Mouse (Mus musculus) kidney, adult 2 months (tissue): ENCODE data around the gene Mapk10. TPM values are rescaled to one million over a fixed set of nuclear protein-coding genes. Genes with fewer than 3 reads are reported as not detected.
A peak's percentile ranks its signal among the peaks of the same experiment; 100 is the strongest.

ENCODE experiments used
- DNase-seq: peaks from one replicate; pipeline ENCODE4 v3.0.0; 2021
- H3K27ac ChIP-seq: fragments of 200-500 bp; 2 replicates; pipeline ENCODE4 v1.5.1; 2012; ENCODE audit warnings: low read depth, low read length, control low read depth, inconsistent platforms; ENCODE audit not compliant: insufficient read depth
- H3K27me3 ChIP-seq: fragments of 200-500 bp; replicated peaks from 2 replicates; pipeline ENCODE4 v1.6.1; 2012; ENCODE audit warnings: mild to moderate bottlenecking, moderate library complexity, low read length, inconsistent platforms; ENCODE audit not compliant: control insufficient read depth, insufficient read depth
- H3K36me3 ChIP-seq: fragments of 200-500 bp; 2 replicates; pipeline ENCODE4 v1.6.1; 2012; ENCODE audit warnings: mild to moderate bottlenecking, moderate library complexity, low read length, inconsistent platforms; ENCODE audit not compliant: control insufficient read depth, insufficient read depth
- H3K4me1 ChIP-seq: fragments of 200-500 bp; 2 replicates; pipeline ENCODE4 v1.6.1; 2011; ENCODE audit warnings: low read length; ENCODE audit not compliant: control insufficient read depth, insufficient read depth
- H3K4me3 ChIP-seq: fragments of 200-500 bp; 2 replicates; pipeline ENCODE4 v1.5.1; 2011; ENCODE audit warnings: mild to moderate bottlenecking, low read depth, low read length, control low read depth; ENCODE audit not compliant: insufficient read depth
- CTCF ChIP-seq: fragments of 200-500 bp; conservative IDR thresholded peaks from 2 replicates; pipeline ENCODE4 v1.5.1; 2011; ENCODE audit warnings: low read depth, mild to moderate bottlenecking, control low read depth, low read length, moderate library complexity, mixed read lengths; ENCODE audit not compliant: insufficient read depth, insufficient read length
- POLR2A ChIP-seq: fragments of 200-500 bp; IDR thresholded peaks from one replicate; pipeline ENCODE4 v1.6.1; 2011; ENCODE audit warnings: low read depth, low read length, control low read depth
- WGBS: fragments of 180-500 bp; shearing (Covaris S2); methylation state at CpG from one replicate; pipeline ENCODE4 v1.1.7; 2018; 5-methylcytosine and 5-hydroxymethylcytosine counted together
- polyA plus RNA-seq: library from polyadenylated mRNA; depleted of rRNA; stranded (reverse); fragments of >200 nt; gene quantifications from 2 replicates; pipeline ENCODE4 v1.2.3, GENCODE M21; 2012

The Mapk10 gene
- polyA plus RNA-seq, 1 experiment = 1.5 TPM

DNA sequence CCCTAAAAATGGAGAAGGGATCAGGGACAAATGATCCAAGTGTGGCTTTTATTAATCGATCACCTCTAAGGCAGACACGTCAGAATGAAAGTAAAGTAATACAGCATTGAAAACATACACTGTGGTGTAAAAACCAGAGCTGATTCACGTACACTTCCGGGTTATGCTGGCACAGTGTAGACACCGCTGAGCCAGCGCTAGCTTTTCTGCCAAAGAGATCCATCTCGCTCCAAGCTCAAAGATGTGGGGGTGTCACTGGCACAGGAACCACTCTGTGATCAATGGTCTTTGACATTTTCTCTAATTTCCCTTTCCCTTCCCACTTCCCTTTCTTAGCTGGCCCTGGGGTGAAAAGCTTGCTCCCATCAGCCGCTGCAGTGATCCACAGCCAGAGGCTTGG is 189.7 kb downstream of the Mapk10 start:
- WGBS = 58% methylated on average over 8 of the region's 8 CpGs
- TF ChIP-seq POLR2A (no peak), CTCF (no peak)
- H3K36me3 ChIP-seq = no peaks in the 10 kb centered on the region
- no peak overlapping the region for H3K27ac ChIP-seq
- DNase-seq = no peak
- H3K4me1 ChIP-seq = no peaks in the 10 kb centered on the region
- H3K4me3 ChIP-seq = no peak overlapping the region
- H3K27me3 ChIP-seq = no peaks in the 10 kb centered on the region

DNA sequence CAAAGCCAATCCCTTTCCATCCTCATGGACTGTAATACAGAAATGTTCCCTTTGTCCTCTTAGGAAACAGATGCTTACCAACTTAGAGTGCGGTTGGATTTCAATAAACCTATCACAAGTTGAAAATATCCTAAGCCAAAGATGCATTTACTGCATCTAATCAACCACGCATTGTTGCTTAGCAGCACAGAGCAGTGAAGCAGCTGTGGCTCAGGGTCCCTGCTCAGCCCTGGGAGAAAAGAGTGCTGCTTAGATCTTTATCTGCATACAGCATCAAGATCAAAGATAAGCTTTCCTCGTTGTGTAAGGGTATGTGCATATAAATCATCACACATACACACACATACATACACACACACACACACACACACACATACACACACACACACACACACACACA is 190.2 kb downstream of the Mapk10 start:
- DNase-seq = no peak
- 56% methylated on average over 3 of the region's 3 CpGs for WGBS
- TF ChIP-seq POLR2A = no peak
- no peak for TF ChIP-seq CTCF
- Histone ChIP-seq H3K4me1 (no peaks in the 10 kb centered on the region), H3K4me3 (no peak overlapping the region), H3K36me3 (no peaks in the 10 kb centered on the region), H3K27ac (no peak overlapping the region), H3K27me3 (no peaks in the 10 kb centered on the region)

DNA sequence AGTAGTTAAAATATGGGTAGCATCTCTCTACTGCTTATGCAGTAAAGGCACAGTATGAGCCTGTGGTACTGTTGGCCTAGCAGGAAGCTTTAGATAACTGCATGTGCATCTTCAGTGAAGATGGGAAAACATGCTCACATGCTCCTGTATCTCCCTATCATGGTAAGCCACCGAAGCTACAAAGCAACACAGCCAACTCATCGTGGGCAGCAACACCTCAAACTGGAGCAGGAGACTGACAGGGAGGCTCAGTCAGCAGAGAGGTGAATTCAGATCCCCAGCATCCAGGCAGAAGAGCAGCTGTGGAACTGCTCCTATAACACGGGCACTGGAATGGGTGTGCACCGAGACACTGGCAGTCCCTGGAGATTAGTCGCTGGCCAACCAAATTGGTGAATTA is 191.0 kb downstream of the Mapk10 start:
- WGBS = 86% methylated on average over 5 of the region's 5 CpGs
- no peaks in the 10 kb centered on the region for H3K4me1 ChIP-seq
- no peak for DNase-seq
- H3K27me3 ChIP-seq = no peaks in the 10 kb centered on the region
- no peak overlapping the region for H3K27ac ChIP-seq
- no peaks in the 10 kb centered on the region for H3K36me3 ChIP-seq
- no peak for TF ChIP-seq CTCF
- no peak for TF ChIP-seq POLR2A
- H3K4me3 ChIP-seq = no peak overlapping the region

DNA sequence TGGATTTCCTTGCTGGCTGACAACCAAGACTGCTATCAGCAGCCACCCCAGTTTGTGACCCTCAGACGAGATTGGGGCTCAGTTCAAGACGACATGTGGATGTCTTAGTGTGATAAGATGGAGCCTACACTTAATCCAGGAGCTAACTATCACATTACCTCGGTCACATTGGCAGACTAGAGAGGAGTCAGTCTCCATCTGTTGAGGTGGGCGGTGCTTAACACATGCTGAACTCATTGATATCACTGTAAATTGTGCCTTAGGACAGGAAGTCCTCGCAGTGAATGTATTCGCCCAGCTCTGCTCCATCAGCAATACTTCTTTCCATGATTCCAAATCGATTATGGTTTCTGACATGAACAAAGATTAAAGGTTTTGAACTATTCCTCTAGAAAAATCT is 193.5 kb downstream of the Mapk10 start:
- no peak for TF ChIP-seq POLR2A
- no peaks in the 10 kb centered on the region for H3K27me3 ChIP-seq
- no peak overlapping the region for H3K4me3 ChIP-seq
- H3K4me1 ChIP-seq = no peaks in the 10 kb centered on the region
- DNase-seq = no peak
- 76% methylated on average over 7 of the region's 7 CpGs for WGBS
- no peaks in the 10 kb centered on the region for H3K36me3 ChIP-seq
- H3K27ac ChIP-seq = no peak overlapping the region

DNA sequence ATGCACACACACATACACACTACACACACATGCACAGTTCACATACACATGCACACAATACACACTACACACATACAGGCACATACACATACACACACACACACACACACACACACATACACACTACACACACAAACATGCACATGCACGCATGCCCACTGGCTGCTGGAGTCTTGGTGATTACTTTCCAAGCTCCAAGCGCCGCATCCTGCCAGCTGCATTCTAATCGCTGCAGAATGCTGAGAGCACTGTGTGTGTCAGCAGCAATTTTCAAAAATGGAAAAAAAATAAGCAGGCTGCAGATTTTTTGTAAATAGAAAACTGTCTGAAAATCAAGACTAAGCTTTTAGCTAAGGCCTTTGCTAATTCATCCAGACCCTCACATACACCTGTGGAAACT is 196.8 kb downstream of the Mapk10 start:
- Histone ChIP-seq H3K36me3 (no peaks in the 10 kb centered on the region), H3K27me3 (no peaks in the 10 kb centered on the region), H3K4me1 (no peaks in the 10 kb centered on the region), H3K4me3 (no peak overlapping the region), H3K27ac (no peak overlapping the region)
- 95% methylated on average over 4 of the region's 4 CpGs for WGBS
- no peak for DNase-seq
- no peak for TF ChIP-seq POLR2A
- TF ChIP-seq CTCF = no peak

DNA sequence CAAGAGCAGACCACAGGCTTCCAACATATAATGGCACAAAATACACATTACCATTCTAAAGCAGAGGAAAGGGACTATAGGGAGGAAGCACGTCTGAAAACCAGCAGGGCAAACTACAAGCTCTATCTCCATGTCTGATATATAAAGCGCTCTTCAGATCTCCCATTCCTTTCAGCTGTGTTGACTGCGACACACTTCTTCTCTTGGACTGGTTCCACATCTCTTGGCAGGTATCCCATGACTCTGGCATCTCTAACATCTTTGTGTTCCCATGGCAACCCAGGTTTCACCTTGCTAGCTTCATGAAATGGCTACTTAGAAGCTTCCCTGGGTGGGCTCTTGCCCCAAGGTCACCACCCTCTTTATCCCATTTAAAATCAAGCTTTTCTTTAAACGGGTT is 202.2 kb downstream of the Mapk10 start:
- Histone ChIP-seq H3K4me3 (no peak overlapping the region), H3K36me3 (no peaks in the 10 kb centered on the region), H3K27ac (no peak overlapping the region), H3K4me1 (no peaks in the 10 kb centered on the region), H3K27me3 (no peaks in the 10 kb centered on the region)
- peak; percentile 1 for DNase-seq
- 83% methylated on average over 4 of the region's 4 CpGs for WGBS
- TF ChIP-seq POLR2A (no peak), CTCF (no peak)

DNA sequence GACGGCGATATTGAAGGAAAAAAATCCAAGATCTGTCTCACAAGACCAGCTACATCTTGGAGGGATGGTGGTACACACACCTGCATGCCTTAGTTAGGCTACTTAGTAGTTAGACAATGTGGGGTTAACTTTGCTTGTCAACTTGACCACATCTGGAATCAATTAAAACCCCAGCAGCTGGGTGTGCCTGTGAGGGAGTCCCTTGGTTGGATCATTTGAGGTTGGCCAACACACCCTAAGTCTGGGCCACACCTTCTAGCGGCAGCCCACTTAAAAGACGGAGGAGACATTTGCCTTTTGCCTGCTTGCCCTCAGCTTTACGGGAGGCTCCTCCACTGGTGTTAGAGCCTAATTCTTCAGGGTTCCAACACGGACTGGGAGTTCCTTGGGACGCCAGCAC is 209.0 kb downstream of the Mapk10 start:
- WGBS = 74% methylated on average over 7 of the region's 7 CpGs
- TF ChIP-seq CTCF (no peak), POLR2A (no peak)
- no peak for DNase-seq

DNA sequence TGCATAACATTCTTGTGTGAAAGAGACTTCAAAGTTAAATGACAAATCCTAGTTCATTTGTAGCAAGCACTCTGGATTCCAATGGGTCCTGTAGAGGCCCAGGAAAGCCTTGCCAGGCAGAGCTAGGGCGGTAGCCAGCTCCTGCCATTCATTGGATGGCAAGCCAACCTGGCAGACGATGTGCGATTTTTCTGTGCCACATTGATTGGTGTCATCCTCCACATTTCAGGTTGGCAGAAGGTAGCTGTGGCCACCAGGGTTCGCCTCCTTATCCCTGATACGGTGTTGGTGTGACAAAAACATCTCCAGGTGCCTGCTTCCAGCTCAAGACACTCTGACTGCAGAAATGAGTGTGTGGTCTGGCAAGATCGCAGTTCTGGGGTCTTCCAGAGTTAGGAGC is 210.6 kb downstream of the Mapk10 start:
- DNase-seq = no peak
- TF ChIP-seq POLR2A = no peak
- no peak for TF ChIP-seq CTCF
- Histone ChIP-seq H3K27ac (no peak overlapping the region), H3K36me3 (no peaks in the 10 kb centered on the region), H3K4me1 (no peaks in the 10 kb centered on the region), H3K27me3 (no peaks in the 10 kb centered on the region), H3K4me3 (no peak overlapping the region)
- 93% methylated on average over 6 of the region's 6 CpGs for WGBS

More for the DNA sequence above, 209.0 kb downstream of the Mapk10 start:
- Histone ChIP-seq H3K4me1 (no peaks in the 10 kb centered on the region), H3K27me3 (no peaks in the 10 kb centered on the region), H3K27ac (no peak overlapping the region), H3K36me3 (no peaks in the 10 kb centered on the region), H3K4me3 (no peak overlapping the region)
